Mouse (Mus musculus): ENCODE measurements around the gene Gm5795. TPM values are rescaled to one million over a fixed set of nuclear protein-coding genes. Genes with fewer than 3 reads are reported as not detected.
A peak's percentile ranks its signal among the peaks of the same experiment; 100 is the strongest.
"Not testable (repeated sequence)": the region's sequence is repeated elsewhere in the genome, so short reads cannot be mapped to it uniquely, and the experiment has no call there.

Gm5795 gene
- total RNA-seq (2021), result not detected

DNA sequence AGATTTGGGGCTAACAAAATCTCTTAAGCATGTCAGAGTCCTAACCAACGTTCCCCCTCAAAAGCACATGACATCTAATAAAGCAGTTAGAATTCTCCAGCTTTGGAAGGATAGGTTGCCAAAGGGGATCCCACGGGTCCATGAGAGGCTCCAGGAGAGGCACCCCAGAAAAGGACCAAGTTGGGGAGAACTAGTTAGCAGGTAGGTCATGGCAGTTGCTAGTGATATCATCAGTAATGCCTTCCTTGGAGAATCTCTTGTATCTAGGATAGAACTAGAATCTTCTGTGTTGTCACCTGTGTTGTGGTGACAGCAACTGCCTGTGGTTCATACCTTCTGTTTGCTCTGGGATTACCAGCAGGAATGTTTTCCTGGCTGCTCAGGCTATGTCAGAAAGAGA is at the start of gene Gm5795:
TSS of gene Gm5795 (plus strand) at position 301 of the 400 bp plus-strand sequence.
- intact Hi-C loops (cut with DNase I); DNase-seq: not testable (repeated sequence)

DNA sequence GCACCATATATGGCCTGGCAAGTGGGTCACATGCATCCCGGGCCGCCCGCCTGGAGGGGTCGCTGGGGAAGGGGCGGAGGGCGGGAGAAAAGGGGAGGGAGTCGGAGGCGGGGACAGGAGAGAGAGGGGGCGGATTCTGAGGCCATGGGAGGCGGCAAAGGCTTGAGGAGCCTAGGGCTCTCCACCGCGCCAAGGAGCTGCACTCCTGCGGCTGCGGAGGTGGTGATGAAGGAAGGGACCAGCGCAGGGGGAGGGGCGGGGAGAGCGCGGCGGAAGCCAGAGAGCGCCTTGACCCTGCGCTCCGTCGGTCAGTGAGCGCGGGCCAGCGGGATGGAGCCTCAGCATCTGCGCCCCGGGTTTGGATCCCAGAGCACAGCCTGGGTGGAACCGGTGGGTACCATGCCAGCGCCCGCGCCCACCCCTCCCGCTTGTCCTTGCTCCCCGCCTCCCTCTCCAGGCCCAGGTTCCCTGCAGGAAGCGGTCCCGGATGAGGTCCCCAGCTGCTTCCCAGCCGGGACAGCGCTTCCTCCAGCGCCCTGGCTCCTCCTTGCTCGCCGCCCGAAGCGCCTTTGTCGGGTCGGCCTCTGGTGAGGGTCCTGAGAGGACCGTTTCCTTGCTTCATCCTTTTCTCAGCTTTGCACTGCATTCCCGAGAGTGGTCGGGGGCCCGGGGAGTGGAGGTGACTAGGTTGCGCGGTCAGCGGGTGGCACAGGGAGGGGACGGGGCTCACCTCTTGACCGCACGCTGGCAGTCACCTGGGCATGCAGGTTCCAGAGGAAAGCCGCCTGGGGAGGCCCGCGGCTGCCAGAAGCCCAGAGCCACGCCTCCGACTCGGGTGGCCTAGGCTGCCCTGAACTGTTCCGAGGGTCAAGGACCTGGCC is 20.5 kb downstream of the Gm5795 start, which contains the start of gene D830030K20Rik:
TSS of gene D830030K20Rik (plus strand) at position 217 of the 881 bp plus-strand sequence.
- intact Hi-C loops (cut with DNase I), result not testable (repeated sequence)
- DNase-seq, result peak; percentile 1

DNA sequence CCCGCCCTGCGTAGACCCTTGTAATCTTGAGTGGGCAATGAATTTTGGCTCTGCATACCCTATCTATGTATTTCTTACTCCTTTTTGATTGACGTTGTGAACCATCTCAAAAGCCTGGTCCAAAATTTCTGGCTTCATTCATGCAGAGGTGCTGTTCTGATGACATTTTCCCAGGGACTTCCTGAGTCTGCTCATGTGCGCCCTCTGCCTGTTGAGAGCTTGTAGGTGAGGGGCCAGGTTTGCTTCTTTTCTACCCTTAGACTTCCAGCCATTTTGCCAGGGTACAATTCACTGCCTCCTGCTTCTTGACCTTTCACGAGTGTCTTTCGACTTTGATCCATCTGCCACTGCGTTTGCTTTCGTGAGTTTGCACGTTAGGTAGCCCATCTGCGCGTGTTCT is 21.3 kb downstream of the Gm5795 start:
- intact Hi-C loops (cut with DNase I), result not testable (repeated sequence)
- peak; percentile 4 to 20 for DNase-seq

Other genes with a start within 250 kb of the Gm5795 start
- not detected for gene Gm2888, start 158.3 kb upstream of the Gm5795 start, total RNA-seq (2021)
- gene Gm2897, start 139.0 kb upstream of the Gm5795 start, total RNA-seq (2021), result under 1 TPM in 1 of 2 experiments, not detected in 1; 0.82 TPM
- not detected for gene Gm10340, start 54.3 kb upstream of the Gm5795 start, total RNA-seq (2021)
- gene D830030K20Rik, start 20.2 kb downstream of the Gm5795 start, total RNA-seq (2021), result 1 to 10 TPM; 3.0 to 3.2 TPM
- gene Gm2956, start 144.4 kb downstream of the Gm5795 start, total RNA-seq (2021), result not detected
- not detected for gene Gm10413, start 206.8 kb downstream of the Gm5795 start, total RNA-seq (2021)
- 1 to 10 TPM in 1 of 2 experiments, under 1 TPM in 1; 0.97 to 1.2 TPM for gene Gm10409, start 224.4 kb downstream of the Gm5795 start, total RNA-seq (2021)
- not detected for gene Gm3005, start 239.8 kb downstream of the Gm5795 start, total RNA-seq (2021)

All from heart, postnatal 10 days (tissue).